Mouse (Mus musculus) brain, embryonic 14.5 days (tissue): ENCODE measurements around the gene Sec22b.

Source experiments
- CTCF ChIP-seq: fragments of 200-500 bp; IDR thresholded peaks from 2 replicates; pipeline ENCODE4 v1.5.1; 2012; ENCODE audit warnings: inconsistent platforms, mild to moderate bottlenecking, moderate library complexity, borderline replicate concordance; ENCODE audit not compliant: insufficient read depth, insufficient read length; ENCODE audit errors: extremely low read depth
- POLR2A ChIP-seq: fragments of 200-500 bp; IDR thresholded peaks from 2 replicates; pipeline ENCODE4 v1.6.1; 2012; ENCODE audit warnings: mild to moderate bottlenecking, inconsistent platforms, borderline replicate concordance; ENCODE audit not compliant: poor library complexity, insufficient read depth, insufficient read length, severe bottlenecking; ENCODE audit errors: extremely low read depth

- no peak for TF ChIP-seq CTCF
- TF ChIP-seq POLR2A: no peak
Observed at GRCm38 (mm10) chr3:97967627-97968026, 66.6 kb downstream of the Sec22b start.
